Mouse (Mus musculus): ENCODE results near the gene Ctnnd1. TPM values are rescaled to one million over a fixed set of nuclear protein-coding genes. Genes with fewer than 3 reads are reported as not detected.

Ctnnd1 gene
- polyA plus RNA-seq, 1 experiment: 79.9 TPM

- Histone ChIP-seq H3K4me3 (ENCODE audit: insufficient read depth, poor library complexity, severe bottlenecking) (no peak overlapping the region), H3ac (ENCODE audit: control insufficient read depth, insufficient read length, low read depth) (no peak overlapping the region), H3K36me3 (ENCODE audit: control insufficient read depth, insufficient read depth) (peaks cover 20% of the 10 kb centered on the region), H3K79me3 (ENCODE audit: low read depth) (peaks cover 86% of the 10 kb centered on the region), H3K27me3 (ENCODE audit: control insufficient read depth, insufficient read depth, insufficient read length) (no peaks in the 10 kb centered on the region), H3K79me2 (ENCODE audit: control insufficient read depth, insufficient read depth) (peaks cover 95% of the 10 kb centered on the region)
- TF ChIP-seq CTCF (IDR thresholded peaks at IDR 0.05; ENCODE audit: control insufficient read depth, insufficient read depth, insufficient read length) (no peak), USF1 (IDR thresholded peaks at IDR 0.05; ENCODE audit: low read depth) (peak; percentile 41)
These were observed 11.9 kb downstream of the Ctnnd1 start for GRCm38 (mm10) chr2:84638428-84639220.

GRCm38 (mm10) chr2:84637452-84638165 is 13.0 kb downstream of the Ctnnd1 start:
- H3ac ChIP-seq (ENCODE audit: control insufficient read depth, insufficient read length, low read depth): no peak overlapping the region

GRCm38 (mm10) chr2:84636231-84636741 is 14.3 kb downstream of the Ctnnd1 start:
- no peak for TF ChIP-seq CEBPB (IDR thresholded peaks at IDR 0.05; ENCODE audit: low read depth)
- no peak for TF ChIP-seq MYOG (IDR thresholded peaks at IDR 0.05; ENCODE audit: control insufficient read depth, extremely low read depth, insufficient read length)
- no peaks in the 10 kb centered on the region for H3K27me3 ChIP-seq (ENCODE audit: control insufficient read depth, insufficient read depth, insufficient read length)
- H3K4me3 ChIP-seq (ENCODE audit: insufficient read depth, poor library complexity, severe bottlenecking): no peak overlapping the region
- H3ac ChIP-seq (ENCODE audit: control insufficient read depth, insufficient read length, low read depth): no peak overlapping the region
- peaks cover 85% of the 10 kb centered on the region for H3K79me3 ChIP-seq (ENCODE audit: low read depth)
- H3K79me2 ChIP-seq (ENCODE audit: control insufficient read depth, insufficient read depth): peaks cover 95% of the 10 kb centered on the region
- H3K36me3 ChIP-seq (ENCODE audit: control insufficient read depth, insufficient read depth): peaks cover 5% of the 10 kb centered on the region

More at GRCm38 (mm10) chr2:84637452-84638165, 13.0 kb downstream of the Ctnnd1 start:
- no peak overlapping the region for H3K4me3 ChIP-seq (ENCODE audit: insufficient read depth, poor library complexity, severe bottlenecking)
- H3K79me2 ChIP-seq (ENCODE audit: control insufficient read depth, insufficient read depth): peaks cover 95% of the 10 kb centered on the region
- TF ChIP-seq MYOG (IDR thresholded peaks at IDR 0.05; ENCODE audit: control insufficient read depth, extremely low read depth, insufficient read length): no peak
- no peak for TF ChIP-seq CEBPB (IDR thresholded peaks at IDR 0.05; ENCODE audit: low read depth)
- no peak for TF ChIP-seq USF1 (IDR thresholded peaks at IDR 0.05; ENCODE audit: low read depth)
- no peak for TF ChIP-seq MYOD1 (IDR thresholded peaks at IDR 0.05; ENCODE audit: control insufficient read depth, insufficient read length, low read depth)
- no peak for TF ChIP-seq FOSL1 (IDR thresholded peaks at IDR 0.05; ENCODE audit: insufficient read depth, low read length, poor library complexity, severe bottlenecking)
- TF ChIP-seq MAX (IDR thresholded peaks at IDR 0.05): no peak
- no peak for TF ChIP-seq CTCF (IDR thresholded peaks at IDR 0.05; ENCODE audit: control insufficient read depth, insufficient read depth, insufficient read length)
- peaks cover 85% of the 10 kb centered on the region for H3K79me3 ChIP-seq (ENCODE audit: low read depth)
- peaks cover 15% of the 10 kb centered on the region for H3K36me3 ChIP-seq (ENCODE audit: control insufficient read depth, insufficient read depth)
- H3K27me3 ChIP-seq (ENCODE audit: control insufficient read depth, insufficient read depth, insufficient read length): no peaks in the 10 kb centered on the region

- Histone ChIP-seq H3K79me2 (ENCODE audit: control insufficient read depth, insufficient read depth) (peaks cover 95% of the 10 kb centered on the region), H3K79me3 (ENCODE audit: low read depth) (peaks cover 85% of the 10 kb centered on the region), H3K4me3 (ENCODE audit: insufficient read depth, poor library complexity, severe bottlenecking) (no peak overlapping the region), H3K36me3 (ENCODE audit: control insufficient read depth, insufficient read depth) (peaks cover 9% of the 10 kb centered on the region), H3K27me3 (ENCODE audit: control insufficient read depth, insufficient read depth, insufficient read length) (no peaks in the 10 kb centered on the region), H3ac (ENCODE audit: control insufficient read depth, insufficient read length, low read depth) (no peak overlapping the region)
- TF ChIP-seq FOSL1 (IDR thresholded peaks at IDR 0.05; ENCODE audit: insufficient read depth, low read length, poor library complexity, severe bottlenecking): peak; percentile 26
- TF ChIP-seq MAX (IDR thresholded peaks at IDR 0.05): peak; percentile 69
- TF ChIP-seq MYOD1 (IDR thresholded peaks at IDR 0.05; ENCODE audit: control insufficient read depth, insufficient read length, low read depth): peak; percentile 7
- no peak for TF ChIP-seq USF1 (IDR thresholded peaks at IDR 0.05; ENCODE audit: low read depth)
These were observed 15.0 kb downstream of the Ctnnd1 start for GRCm38 (mm10) chr2:84635611-84636010.

- H3K79me2 ChIP-seq (ENCODE audit: control insufficient read depth, insufficient read depth): peaks cover 95% of the 10 kb centered on the region
- H3K4me3 ChIP-seq (ENCODE audit: insufficient read depth, poor library complexity, severe bottlenecking): peak overlapping the region; percentile 3
- no peaks in the 10 kb centered on the region for H3K27me3 ChIP-seq (ENCODE audit: control insufficient read depth, insufficient read depth, insufficient read length)
- TF ChIP-seq MYOD1 (IDR thresholded peaks at IDR 0.05; ENCODE audit: control insufficient read depth, insufficient read length, low read depth) (peak; percentile 87), USF1 (IDR thresholded peaks at IDR 0.05; ENCODE audit: low read depth) (no peak), CEBPB (IDR thresholded peaks at IDR 0.05; ENCODE audit: low read depth) (no peak), FOSL1 (IDR thresholded peaks at IDR 0.05; ENCODE audit: insufficient read depth, low read length, poor library complexity, severe bottlenecking) (no peak)
- peak overlapping the region; percentile 47 for H3ac ChIP-seq (ENCODE audit: control insufficient read depth, insufficient read length, low read depth)
- peaks cover 12% of the 10 kb centered on the region for H3K36me3 ChIP-seq (ENCODE audit: control insufficient read depth, insufficient read depth)
- H3K79me3 ChIP-seq (ENCODE audit: low read depth): peaks cover 85% of the 10 kb centered on the region
These were observed 15.6 kb downstream of the Ctnnd1 start for GRCm38 (mm10) chr2:84634934-84635482.

GRCm38 (mm10) chr2:84634006-84634405 is 16.6 kb downstream of the Ctnnd1 start:
- Histone ChIP-seq H3K27me3 (ENCODE audit: control insufficient read depth, insufficient read depth, insufficient read length) (no peaks in the 10 kb centered on the region), H3K79me2 (ENCODE audit: control insufficient read depth, insufficient read depth) (peaks cover 95% of the 10 kb centered on the region), H3K4me3 (ENCODE audit: insufficient read depth, poor library complexity, severe bottlenecking) (no peak overlapping the region), H3K36me3 (ENCODE audit: control insufficient read depth, insufficient read depth) (peaks cover 15% of the 10 kb centered on the region), H3ac (ENCODE audit: control insufficient read depth, insufficient read length, low read depth) (peak overlapping the region; percentile 38), H3K79me3 (ENCODE audit: low read depth) (peaks cover 84% of the 10 kb centered on the region)
- TF ChIP-seq FOSL1 (IDR thresholded peaks at IDR 0.05; ENCODE audit: insufficient read depth, low read length, poor library complexity, severe bottlenecking) (peak; percentile 14), MAX (IDR thresholded peaks at IDR 0.05) (no peak), MYOD1 (IDR thresholded peaks at IDR 0.05; ENCODE audit: control insufficient read depth, insufficient read length, low read depth) (no peak), CEBPB (IDR thresholded peaks at IDR 0.05; ENCODE audit: low read depth) (no peak)

All from C2C12 (cell line).